In the genomic region with DNA sequence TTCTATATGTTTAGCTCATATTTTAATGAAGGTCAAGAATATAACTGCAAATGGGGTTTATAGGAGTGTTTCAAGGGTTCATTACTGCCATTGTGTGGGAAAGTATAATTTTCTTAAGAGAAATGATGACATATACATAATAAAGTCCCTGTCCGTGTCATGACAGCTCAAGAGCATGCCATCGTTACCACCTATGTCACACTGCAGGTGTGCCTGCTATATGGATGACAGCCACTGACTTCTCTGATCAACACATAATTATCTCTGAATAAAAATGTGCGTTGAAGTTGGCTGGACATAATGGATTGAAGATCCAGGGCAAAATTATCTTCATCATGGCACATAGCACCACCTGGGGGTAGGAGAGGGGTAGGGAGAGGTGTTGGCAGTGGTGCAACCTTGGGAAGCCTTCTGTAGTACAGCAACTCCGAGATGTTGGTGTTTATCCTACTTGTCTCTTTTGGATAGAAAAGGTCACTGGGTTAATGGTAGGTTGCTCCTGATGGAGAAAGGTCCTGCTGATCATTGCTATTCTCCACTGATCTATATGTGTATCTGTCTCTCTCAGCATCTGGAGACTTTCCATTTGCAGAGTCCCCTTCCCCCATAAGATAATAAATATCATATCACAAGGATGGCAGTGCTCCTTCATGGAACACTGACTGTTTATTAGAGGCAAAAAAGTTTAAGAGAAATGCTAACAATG, we compare ENCODE assay signal across 18 mouse cellular contexts.
A peak's percentile ranks its signal among the peaks of the same experiment; 100 is the strongest.
DNase-seq lines count a peak whose midpoint lies in the region; ATAC-seq lines count a peak whose summit lies in the region.
"Had no signal": no experiment of that assay in that cellular context is flagged by ENCODE, and none has a peak within 500 bp of the region (broad histone marks: within the 10 kb centered on the region; RNA-seq: fewer than 3 reads in every experiment).

No protein-coding gene starts in this region.

- H3K27me3 ChIP-seq in forebrain, embryonic 11.5 days (ENCODE audit: control insufficient read depth, insufficient read depth, low read length) = no peaks in the 10 kb centered on the region
- no peaks in the 10 kb centered on the region for H3K27me3 ChIP-seq in forebrain, embryonic 10.5 days (ENCODE audit: poor library complexity, severe bottlenecking)
- H3K27me3 ChIP-seq in midbrain, embryonic 16.5 days (ENCODE audit: control insufficient read depth, insufficient read depth, low read depth, low read length) = no peaks in the 10 kb centered on the region
- no peaks in the 10 kb centered on the region for H3K27me3 ChIP-seq in midbrain, embryonic 11.5 days (ENCODE audit: control insufficient read depth, insufficient read depth, low read length)
- H3K27me3 ChIP-seq in hindbrain, embryonic 13.5 days = 0 out of 2 replicates have a peak, but pooled peaks cover 2% of the 10 kb centered on the region
- H3K27me3 ChIP-seq: heart, embryonic 15.5 days; liver, embryonic 12.5 days; lung, embryonic 15.5 days had no signal

- no peak overlapping the region for H3K9ac ChIP-seq in forebrain, embryonic 11.5 days (ENCODE audit: low read length)
- H3K9ac ChIP-seq in midbrain, embryonic 16.5 days (ENCODE audit: low read depth, low read length) = no peak overlapping the region
- H3K9ac ChIP-seq in midbrain, embryonic 11.5 days (ENCODE audit: low read length) = no peak overlapping the region
- no peak overlapping the region for H3K9ac ChIP-seq in hindbrain, embryonic 13.5 days
- H3K9ac ChIP-seq: heart, embryonic 15.5 days; liver, embryonic 12.5 days; lung, embryonic 15.5 days had no signal

- no peak for DNase-seq in forebrain, embryonic 11.5 days (ENCODE audit: low spot score)
- no peak for DNase-seq in forebrain, embryonic 10.5 days (ENCODE audit: extremely low spot score, low spot score)
- no peak for DNase-seq in midbrain, embryonic 11.5 days (ENCODE audit: low spot score, missing footprints)
- DNase-seq in yolk sac, embryonic 10.5 days (ENCODE audit: low spot score) = no peak
- no peak for DNase-seq in T-cell, adult 2 months (ENCODE audit: low spot score)
- no peak for DNase-seq in cerebellum, postnatal 36 days
- DNase-seq: adrenal gland, adult 2 months; B cell, adult 2 months; cerebellum, adult 8-10 months; kidney, postnatal 36 days; thymus, postnatal 36 days had no signal

- 69% methylated on average over 4 of the region's 4 CpGs for WGBS in forebrain, embryonic 11.5 days
- 77% methylated on average over 4 of the region's 4 CpGs for WGBS in forebrain, embryonic 10.5 days
- 77% methylated on average over 4 of the region's 4 CpGs for WGBS in midbrain, embryonic 16.5 days
- WGBS in midbrain, embryonic 11.5 days = 82% methylated on average over 4 of the region's 4 CpGs
- 56% methylated on average over 4 of the region's 4 CpGs for WGBS in hindbrain, embryonic 13.5 days

- H3K4me2 ChIP-seq in forebrain, embryonic 11.5 days (ENCODE audit: low read depth, low read length, severe bottlenecking) = no peak overlapping the region
- no peak overlapping the region for H3K4me2 ChIP-seq in midbrain, embryonic 16.5 days (ENCODE audit: low read length)
- H3K4me2 ChIP-seq in midbrain, embryonic 11.5 days = no peak overlapping the region
- no peak overlapping the region for H3K4me2 ChIP-seq in hindbrain, embryonic 13.5 days
- H3K4me2 ChIP-seq: heart, embryonic 15.5 days; liver, embryonic 12.5 days; lung, embryonic 15.5 days had no signal

- no peak overlapping the region for H3K4me3 ChIP-seq in forebrain, embryonic 11.5 days (ENCODE audit: low read depth, low read length)
- no peak overlapping the region for H3K4me3 ChIP-seq in forebrain, embryonic 10.5 days
- H3K4me3 ChIP-seq in midbrain, embryonic 16.5 days (ENCODE audit: low read depth, low read length) = no peak overlapping the region
- H3K4me3 ChIP-seq in midbrain, embryonic 11.5 days (ENCODE audit: low read depth, low read length) = no peak overlapping the region
- H3K4me3 ChIP-seq in hindbrain, embryonic 13.5 days = no peak overlapping the region
- H3K4me3 ChIP-seq: heart, embryonic 15.5 days; limb, embryonic 10.5 days; liver, embryonic 12.5 days; lung, embryonic 15.5 days had no signal

- no peaks in the 10 kb centered on the region for H3K9me3 ChIP-seq in forebrain, embryonic 11.5 days (ENCODE audit: control insufficient read depth, low read length)
- H3K9me3 ChIP-seq in forebrain, embryonic 10.5 days = no peaks in the 10 kb centered on the region
- no peaks in the 10 kb centered on the region for H3K9me3 ChIP-seq in midbrain, embryonic 16.5 days (replicated peaks; ENCODE audit: control insufficient read depth, low read length, poor library complexity, severe bottlenecking)
- H3K9me3 ChIP-seq in midbrain, embryonic 11.5 days (ENCODE audit: control insufficient read depth, low read length) = no peaks in the 10 kb centered on the region
- no peaks in the 10 kb centered on the region for H3K9me3 ChIP-seq in hindbrain, embryonic 13.5 days
- H3K9me3 ChIP-seq: heart, embryonic 15.5 days; limb, embryonic 10.5 days; liver, embryonic 12.5 days; lung, embryonic 15.5 days had no signal

- H3K36me3 ChIP-seq in forebrain, embryonic 11.5 days (ENCODE audit: control insufficient read depth, insufficient read depth, low read length) = no peaks in the 10 kb centered on the region
- no peaks in the 10 kb centered on the region for H3K36me3 ChIP-seq in forebrain, embryonic 10.5 days (replicated peaks)
- no peaks in the 10 kb centered on the region for H3K36me3 ChIP-seq in midbrain, embryonic 16.5 days (ENCODE audit: control insufficient read depth, insufficient read depth, low read length)
- H3K36me3 ChIP-seq in midbrain, embryonic 11.5 days (ENCODE audit: control insufficient read depth, insufficient read depth, low read length) = no peaks in the 10 kb centered on the region
- H3K36me3 ChIP-seq in hindbrain, embryonic 13.5 days = no peaks in the 10 kb centered on the region
- H3K36me3 ChIP-seq: heart, embryonic 15.5 days; limb, embryonic 10.5 days; liver, embryonic 12.5 days; lung, embryonic 15.5 days had no signal

- H3K27ac ChIP-seq in forebrain, embryonic 11.5 days (ENCODE audit: low read depth, low read length) = no peak overlapping the region
- no peak overlapping the region for H3K27ac ChIP-seq in forebrain, embryonic 10.5 days
- no peak overlapping the region for H3K27ac ChIP-seq in midbrain, embryonic 16.5 days (ENCODE audit: low read length)
- H3K27ac ChIP-seq in midbrain, embryonic 11.5 days (ENCODE audit: low read depth, low read length) = no peak overlapping the region
- H3K27ac ChIP-seq in hindbrain, embryonic 13.5 days = no peak overlapping the region
- H3K27ac ChIP-seq: heart, embryonic 15.5 days; limb, embryonic 10.5 days; liver, embryonic 12.5 days; lung, embryonic 15.5 days; stomach, postnatal 0 days had no signal

- peak; percentile 73 for ATAC-seq in forebrain, embryonic 11.5 days (replicated peaks; ENCODE audit: low FRiP score)
- 0 out of 2 replicates have a peak, but pooled peaks have one; percentile 17 for ATAC-seq in midbrain, embryonic 16.5 days
- no peak for ATAC-seq in midbrain, embryonic 11.5 days (ENCODE audit: low FRiP score)
- peak; percentile 73 for ATAC-seq in hindbrain, embryonic 13.5 days (ENCODE audit: low FRiP score)
- ATAC-seq: liver, embryonic 12.5 days had no signal

- no peaks in the 10 kb centered on the region for H3K4me1 ChIP-seq in forebrain, embryonic 11.5 days (replicated peaks; ENCODE audit: control insufficient read depth, insufficient read depth, low read length)
- peaks cover 10% of the 10 kb centered on the region for H3K4me1 ChIP-seq in forebrain, embryonic 10.5 days
- H3K4me1 ChIP-seq in midbrain, embryonic 16.5 days (ENCODE audit: control insufficient read depth, insufficient read depth, low read length) = no peaks in the 10 kb centered on the region
- no peaks in the 10 kb centered on the region for H3K4me1 ChIP-seq in midbrain, embryonic 11.5 days (ENCODE audit: control insufficient read depth, insufficient read depth, low read length)
- H3K4me1 ChIP-seq in hindbrain, embryonic 13.5 days (replicated peaks) = peaks cover 11% of the 10 kb centered on the region
- H3K4me1 ChIP-seq: heart, embryonic 15.5 days; limb, embryonic 10.5 days; liver, embryonic 12.5 days; lung, embryonic 15.5 days had no signal
